Mouse (Mus musculus): ENCODE measurements at regions not wholly inside any gene's neighbourhood (a gene's known extent, or its start where the extent isn't known, plus 50 kb on each side); places are given as distances from the start of the nearest gene placed in this dataset.

- TF ChIP-seq POLR2A (IDR thresholded peaks at IDR 0.05; ENCODE audit: control insufficient read depth, low read depth, low read length), result no peak
- TF ChIP-seq CTCF (IDR thresholded peaks at IDR 0.05; ENCODE audit: control insufficient read depth, insufficient read depth, insufficient replicate concordance, low read depth, low read length), result no peak
These were observed 194.8 kb upstream of the Thsd7b start for GRCm38 (mm10) chr1:129078274-129078673.
